Mouse (Mus musculus): ENCODE measurements around the gene Spcs2. TPM values are rescaled to one million over a fixed set of nuclear protein-coding genes. Genes with fewer than 3 reads are reported as not detected.

Spcs2 gene
- total and polyA plus RNA-seq, 3 experiments = 203 to 272 (median 232) TPM

GRCm38 (mm10) chr7:99902208-99902607 is 38.9 kb upstream of the Spcs2 start:
- no peaks in the 10 kb centered on the region for H3K27me3 ChIP-seq (replicated peaks)

GRCm38 (mm10) chr7:99896905-99897304 is 33.6 kb upstream of the Spcs2 start:
- Histone ChIP-seq H3K27me3 (replicated peaks) (no peaks in the 10 kb centered on the region), H3K79me2 (replicated peaks; ENCODE audit: control insufficient read depth, extremely low read depth, insufficient read depth, poor library complexity, severe bottlenecking) (no peaks in the 10 kb centered on the region), H3K4me3 (replicated peaks in 1 of 3; ENCODE audit: low read depth in 2 of 3, low read length in 2 of 3, poor library complexity in 1 of 3) (no peak overlapping the region), H3K4me2 (ENCODE audit: insufficient read depth, low read depth, poor library complexity, severe bottlenecking) (no peak overlapping the region), H3K27ac (ENCODE audit: insufficient read depth, low read depth) (no peak overlapping the region), H3K9ac (ENCODE audit: insufficient read depth, low read depth) (no peak overlapping the region), H3K9me3 (replicated peaks; ENCODE audit: low read length) (no peaks in the 10 kb centered on the region), H3K36me3 (replicated peaks in 1 of 2; ENCODE audit: control insufficient read depth in 1 of 2, insufficient read depth in 1 of 2, low read length in 1 of 2) (no peaks in the 10 kb centered on the region), H3K4me1 (ENCODE audit: control insufficient read depth in 1 of 2, insufficient read depth in 2 of 2) (no peaks in the 10 kb centered on the region)
- in situ Hi-C loops (cut with MboI; ENCODE audit: low pct_ligation_motif_present, low pct_unique_long_range_greater_than_20kb, low sequenced_read_pairs) = no loop called here
- TF ChIP-seq UBTF (IDR thresholded peaks at IDR 0.05; ENCODE audit: low read depth, low read length) (no peak), IRF4 (IDR thresholded peaks at IDR 0.05; ENCODE audit: low read depth, low read length) (no peak), JUND (conservative IDR thresholded peaks at IDR 0.05; ENCODE audit: low read depth, low read length) (no peak), ZKSCAN1 (IDR thresholded peaks at IDR 0.05; ENCODE audit: borderline replicate concordance, low read depth, low read length) (no peak), CHD2 (IDR thresholded peaks at IDR 0.05; ENCODE audit: low read length) (no peak), ZMIZ1 (IDR thresholded peaks at IDR 0.05; ENCODE audit: low read depth, low read length) (no peak), POLR2A (IDR thresholded peaks at IDR 0.05; ENCODE audit: low read depth, low read length) (no peak), MEF2A (IDR thresholded peaks at IDR 0.05; ENCODE audit: borderline replicate concordance, low read depth, low read length) (no peak), SMC3 (IDR thresholded peaks at IDR 0.05; ENCODE audit: low read depth, low read length) (no peak)
- DNase-seq (ENCODE audit: extremely low read depth) = no peak
- dilution Hi-C loops (cut with MboI; ENCODE audit: extremely low pct_ligation_motif_present, extremely low pct_unique_long_range_greater_than_20kb, low sequenced_read_pairs) = no loop called here

More at GRCm38 (mm10) chr7:99902208-99902607, 38.9 kb upstream of the Spcs2 start:
- TF ChIP-seq NELFE (IDR thresholded peaks at IDR 0.05; ENCODE audit: low read depth, low read length) = no peak
- no peak for TF ChIP-seq RAD21 (IDR thresholded peaks at IDR 0.05; ENCODE audit: low read depth, low read length)
- TF ChIP-seq ZC3H11A (IDR thresholded peaks at IDR 0.05; ENCODE audit: low read depth, low read length) = no peak
- TF ChIP-seq ETS1 (conservative IDR thresholded peaks at IDR 0.05; ENCODE audit: low read depth, low read length) = no peak
- no peak for TF ChIP-seq JUN (IDR thresholded peaks at IDR 0.05; ENCODE audit: insufficient read depth, low read depth, low read length)
- TF ChIP-seq TCF12 (IDR thresholded peaks at IDR 0.05; ENCODE audit: low read depth, low read length) = no peak
- H3K27ac ChIP-seq (ENCODE audit: insufficient read depth, low read depth) = no peak overlapping the region
- dilution Hi-C loops (cut with MboI; ENCODE audit: extremely low pct_ligation_motif_present, extremely low pct_unique_long_range_greater_than_20kb, low sequenced_read_pairs) (no loop called here), in situ Hi-C loops (cut with MboI; ENCODE audit: low pct_ligation_motif_present, low pct_unique_long_range_greater_than_20kb, low sequenced_read_pairs) (no loop called here)
- no peaks in the 10 kb centered on the region for H3K36me3 ChIP-seq (replicated peaks in 1 of 2; ENCODE audit: control insufficient read depth in 1 of 2, insufficient read depth in 1 of 2, low read length in 1 of 2)
- no peak overlapping the region for H3K4me2 ChIP-seq (ENCODE audit: insufficient read depth, low read depth, poor library complexity, severe bottlenecking)
- H3K9me3 ChIP-seq (replicated peaks; ENCODE audit: low read length) = no peaks in the 10 kb centered on the region
- H3K9ac ChIP-seq (ENCODE audit: insufficient read depth, low read depth) = no peak overlapping the region
- DNase-seq (ENCODE audit: extremely low read depth) = no peak
- peaks cover 0 to 10% of the 10 kb centered on the region in 2 experiments; a peak in 2 of 4 replicates for H3K4me1 ChIP-seq (ENCODE audit: control insufficient read depth in 1 of 2, insufficient read depth in 2 of 2)
- H3K4me3 ChIP-seq (replicated peaks in 1 of 3; ENCODE audit: low read depth in 2 of 3, low read length in 2 of 3, poor library complexity in 1 of 3) = no peak overlapping the region
- H3K79me2 ChIP-seq (replicated peaks; ENCODE audit: control insufficient read depth, extremely low read depth, insufficient read depth, poor library complexity, severe bottlenecking) = no peaks in the 10 kb centered on the region
